Mouse (Mus musculus) heart, adult 8-10 months (tissue): ENCODE measurements at regions not wholly inside any gene's neighbourhood (a gene's known extent, or its start where the extent isn't known, plus 50 kb on each side); places are given as distances from the start of the nearest gene placed in this dataset.
A peak's percentile ranks its signal among the peaks of the same experiment; 100 is the strongest.

Experiments
- DNase-seq: peaks from one replicate; pipeline ENCODE4 v3.0.0; 2022; ENCODE audit warnings: low spot score

GRCm38 (mm10) chr19:32939692-32940091 lies 182.4 kb downstream of the Pten start:
- no peak for DNase-seq

GRCm38 (mm10) chr19:32940806-32941205 lies 183.5 kb downstream of the Pten start:
- no peak for DNase-seq

- no peak for DNase-seq
Observed at GRCm38 (mm10) chr19:32943594-32944230, 186.4 kb downstream of the Pten start.

- no peak for DNase-seq
Observed at GRCm38 (mm10) chr19:32947081-32947855, 190.0 kb downstream of the Pten start.

GRCm38 (mm10) chr19:32950252-32950651 lies 193.0 kb downstream of the Pten start:
- no peak for DNase-seq

GRCm38 (mm10) chr19:32950794-32951193 lies 193.5 kb downstream of the Pten start:
- no peak for DNase-seq

- DNase-seq = no peak
Observed at GRCm38 (mm10) chr19:32952425-32952824, 195.1 kb downstream of the Pten start.

GRCm38 (mm10) chr19:32952928-32953687 lies 195.8 kb downstream of the Pten start:
- DNase-seq = peak; percentile 35

GRCm38 (mm10) chr19:32954001-32954605 lies 196.8 kb downstream of the Pten start:
- DNase-seq = peak; percentile 73

GRCm38 (mm10) chr19:32954942-32955341 lies 197.6 kb downstream of the Pten start:
- no peak for DNase-seq

GRCm38 (mm10) chr19:32956143-32956915 lies 199.0 kb downstream of the Pten start:
- DNase-seq = no peak

- no peak for DNase-seq
Observed at GRCm38 (mm10) chr19:32956916-32957558, 199.7 kb downstream of the Pten start.

GRCm38 (mm10) chr19:32958276-32958675 lies 201.0 kb downstream of the Pten start:
- DNase-seq = no peak

GRCm38 (mm10) chr19:32958791-32959190 lies 201.5 kb downstream of the Pten start:
- no peak for DNase-seq

- no peak for DNase-seq
Observed at GRCm38 (mm10) chr19:32959844-32960195, 202.5 kb downstream of the Pten start.

- no peak for DNase-seq
Observed at GRCm38 (mm10) chr19:32960196-32960947, 203.1 kb downstream of the Pten start.

GRCm38 (mm10) chr19:32961525-32961924 lies 204.2 kb downstream of the Pten start:
- DNase-seq = no peak

- no peak for DNase-seq
Observed at GRCm38 (mm10) chr19:32963983-32964382, 206.7 kb downstream of the Pten start.

GRCm38 (mm10) chr19:32965488-32965887 lies 208.2 kb downstream of the Pten start:
- no peak for DNase-seq

- DNase-seq = no peak
Observed at GRCm38 (mm10) chr19:32969213-32969776, 212.0 kb downstream of the Pten start.
